Mouse (Mus musculus) cerebellum, adult 11-12 months (tissue): ENCODE measurements at regions not wholly inside any gene's neighbourhood (a gene's known extent, or its start where the extent isn't known, plus 50 kb on each side); places are given as distances from the start of the nearest gene placed in this dataset.

ENCODE experiments used
- DNase-seq: peaks from one replicate; pipeline ENCODE4 v3.0.0; 2022

GRCm38 (mm10) chr16:30006826-30007225 is 57.4 kb upstream of the Hes1 start:
- no peak for DNase-seq

GRCm38 (mm10) chr16:30008451-30009357 is 55.5 kb upstream of the Hes1 start:
- DNase-seq = peak; percentile 84

- peak; percentile 25 for DNase-seq
Measured at GRCm38 (mm10) chr16:30009521-30010186, 54.5 kb upstream of the Hes1 start.

GRCm38 (mm10) chr16:30013123-30013522 is 51.1 kb upstream of the Hes1 start:
- DNase-seq = no peak

GRCm38 (mm10) chr16:30013943-30014342 is 50.2 kb upstream of the Hes1 start:
- DNase-seq = no peak
